Mouse (Mus musculus) lung, adult 2 months (tissue): ENCODE measurements around the gene Sgtb.

Experiments used
- CTCF ChIP-seq: fragments of 200-500 bp; IDR thresholded peaks from 2 replicates; pipeline ENCODE4 v1.5.1; 2011; ENCODE audit warnings: mild to moderate bottlenecking, low read length, control low read depth; ENCODE audit not compliant: insufficient read depth
- POLR2A ChIP-seq: fragments of 200-500 bp; IDR thresholded peaks from 2 replicates; pipeline ENCODE4 v1.6.1; 2011; ENCODE audit warnings: low read depth, mild to moderate bottlenecking, control low read depth, low read length, borderline replicate concordance; ENCODE audit errors: extremely low read depth

DNA sequence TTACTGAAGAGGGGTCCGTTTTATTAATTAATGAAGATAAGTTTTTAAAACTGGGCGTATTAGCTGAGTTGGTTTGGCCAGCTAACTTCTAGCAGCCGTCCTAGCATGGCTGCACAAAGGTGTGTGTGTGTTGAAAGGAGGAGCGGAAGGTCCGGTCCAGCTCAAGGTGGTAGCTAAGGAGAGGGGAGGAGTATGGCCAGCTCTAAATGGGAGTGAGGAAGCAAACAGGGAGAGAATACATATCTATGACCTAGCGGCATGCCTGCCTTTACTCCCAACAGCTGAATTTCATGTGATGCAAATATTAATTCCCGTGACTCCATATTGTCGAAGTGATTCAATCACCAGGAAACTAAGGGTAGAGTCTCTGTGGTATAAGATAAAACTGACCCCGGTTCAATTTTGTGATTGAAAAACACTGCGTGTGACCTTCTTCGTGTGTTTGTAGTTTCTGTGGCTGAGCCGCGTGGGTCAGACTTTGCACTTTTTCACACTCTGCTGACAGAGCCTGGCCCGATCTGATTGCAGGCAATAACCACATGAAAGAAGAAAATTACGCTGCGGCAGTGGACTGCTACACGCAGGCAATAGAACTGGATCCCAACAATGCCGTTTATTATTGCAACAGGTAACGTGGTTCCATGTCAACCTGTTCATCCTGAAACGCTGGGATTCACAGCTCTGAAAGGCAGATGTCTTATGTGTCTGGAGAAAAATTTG is 14.3 kb downstream of the Sgtb start:
- TF ChIP-seq CTCF (no peak), POLR2A (no peak)
